Mouse (Mus musculus) lung, postnatal 36 days (tissue): ENCODE results near the gene Arhgap6.

Source experiments
- DNase-seq: peaks from one replicate; pipeline ENCODE4 v3.0.0; 2022; ENCODE audit warnings: mixed read lengths

Gene Arhgap6

DNA sequence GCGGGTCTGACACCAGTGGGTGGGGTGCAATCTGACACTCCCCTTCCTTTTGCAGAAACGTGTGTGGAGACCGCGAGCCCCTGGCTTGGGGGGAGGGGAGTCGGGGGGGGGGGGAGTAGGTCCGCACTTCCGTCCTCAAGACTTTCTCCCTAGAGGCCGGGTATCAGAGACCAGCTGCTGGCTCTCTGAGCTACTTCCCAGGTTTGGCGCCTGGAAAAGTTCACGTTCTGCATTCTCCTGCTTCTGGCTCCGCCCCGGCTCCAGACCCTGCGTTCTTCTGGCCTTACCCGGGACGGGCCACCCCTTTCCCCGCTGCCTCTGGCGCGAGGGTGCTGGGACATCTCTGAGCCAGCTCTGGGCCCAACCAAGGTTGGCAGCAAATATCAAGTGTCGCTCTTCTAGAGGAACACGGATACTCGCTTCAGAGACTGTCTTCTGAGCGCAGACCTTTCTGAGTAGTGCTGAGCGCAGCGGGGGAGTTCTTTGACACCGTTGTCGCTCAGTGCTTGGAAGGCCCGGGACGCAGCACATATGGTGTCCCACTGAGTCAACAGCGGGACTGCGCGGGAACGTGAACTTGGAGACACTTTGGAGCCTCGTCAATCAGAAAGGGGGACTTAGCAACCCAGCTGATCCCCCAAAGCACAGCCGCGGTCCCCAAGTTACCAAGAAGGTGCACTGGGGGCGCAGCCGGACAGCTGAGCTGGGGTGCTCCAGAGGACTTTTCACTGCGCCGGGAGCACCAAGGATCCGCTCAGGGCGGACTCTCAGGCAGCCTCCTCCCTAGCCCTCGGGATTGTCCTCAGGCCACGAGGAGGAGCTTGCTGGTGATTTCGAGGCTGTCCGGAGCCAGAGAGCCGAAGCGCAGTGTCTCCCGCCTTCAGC, at the start of gene Arhgap6:
TSS of gene Arhgap6 (plus strand) at position 126 of the 885 bp plus-strand sequence.
- DNase-seq: peak; percentile 22

DNA sequence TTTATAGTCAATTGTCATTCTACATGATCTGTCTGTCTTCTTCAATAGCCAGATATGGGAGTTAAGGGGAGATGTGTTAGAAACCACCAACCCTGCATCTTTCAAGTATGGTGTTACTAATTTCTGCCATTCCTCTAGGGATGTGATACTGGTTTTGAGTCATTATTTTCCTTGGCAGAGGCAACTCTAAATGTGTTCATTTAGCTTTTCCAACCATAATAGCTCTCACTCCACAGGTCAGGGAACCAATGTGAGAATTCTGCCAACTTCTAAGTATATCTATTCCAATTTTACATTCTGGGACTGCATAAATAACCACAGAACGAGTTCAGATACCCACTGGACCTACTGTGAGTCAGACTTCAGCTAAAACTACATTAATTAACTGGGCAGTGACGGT, 47.9 kb upstream of the Arhgap6 start:
- DNase-seq: no peak

DNA sequence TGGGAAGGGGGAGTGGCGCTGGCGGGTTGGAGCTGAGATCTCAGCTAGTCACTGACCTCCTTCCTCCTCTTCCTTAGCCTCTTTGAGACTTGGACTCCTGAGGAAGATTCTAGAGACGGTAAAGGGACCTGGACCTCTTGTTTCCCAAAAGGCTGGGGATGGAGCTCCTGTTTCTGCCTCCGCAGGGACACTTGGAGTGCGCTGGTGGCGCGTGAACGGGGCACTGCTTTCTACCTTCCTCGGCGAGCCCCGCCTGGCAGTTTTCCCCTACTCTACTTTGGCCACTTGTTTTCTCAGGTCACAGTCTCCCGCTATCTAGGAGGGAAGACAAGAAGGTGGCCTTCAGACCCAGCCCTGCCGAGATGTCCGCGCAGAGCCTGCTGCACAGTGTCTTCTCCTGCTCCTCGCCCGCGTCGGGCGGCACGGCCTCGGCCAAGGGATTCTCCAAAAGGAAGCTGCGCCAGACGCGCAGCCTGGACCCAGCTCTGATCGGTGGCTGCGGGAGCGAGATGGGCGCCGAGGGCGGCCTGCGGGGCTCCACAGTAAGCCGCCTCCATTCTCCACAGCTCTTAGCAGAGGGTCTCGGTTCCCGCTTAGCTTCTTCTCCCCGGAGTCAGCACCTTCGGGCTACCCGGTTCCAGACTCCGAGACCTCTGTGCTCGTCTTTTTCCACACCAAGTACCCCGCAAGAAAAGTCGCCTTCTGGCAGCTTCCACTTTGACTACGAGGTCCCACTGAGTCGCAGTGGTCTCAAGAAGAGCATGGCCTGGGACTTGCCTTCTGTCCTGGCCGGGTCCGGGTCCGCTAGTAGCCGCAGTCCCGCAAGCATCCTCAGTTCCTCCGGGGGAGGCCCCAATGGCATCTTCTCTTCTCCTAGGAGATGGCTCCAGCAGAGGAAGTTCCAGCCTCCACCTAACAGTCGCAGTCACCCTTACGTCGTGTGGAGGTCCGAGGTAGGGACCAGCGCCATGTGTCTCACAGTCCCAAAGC, 1.3 kb downstream of the Arhgap6 start:
- no peak for DNase-seq

DNA sequence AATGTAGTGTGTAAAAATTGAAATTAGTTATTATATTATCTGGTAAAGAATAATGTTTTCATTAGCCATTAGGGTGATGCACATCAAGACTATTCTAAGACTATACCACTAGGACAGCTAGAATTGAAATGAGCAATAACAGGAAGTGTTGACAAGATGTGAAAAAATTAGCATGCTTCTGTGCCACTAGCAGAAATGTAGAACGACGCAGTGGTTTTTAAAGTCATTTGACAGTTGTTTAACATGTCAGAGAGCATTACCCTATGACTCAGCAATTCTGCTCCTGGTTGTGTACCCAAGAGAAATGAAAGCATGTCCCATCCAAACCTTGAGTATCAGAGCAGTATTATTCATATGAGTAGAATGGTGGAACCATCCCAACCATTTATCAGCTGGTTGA, 9.8 kb downstream of the Arhgap6 start:
- no peak for DNase-seq

DNA sequence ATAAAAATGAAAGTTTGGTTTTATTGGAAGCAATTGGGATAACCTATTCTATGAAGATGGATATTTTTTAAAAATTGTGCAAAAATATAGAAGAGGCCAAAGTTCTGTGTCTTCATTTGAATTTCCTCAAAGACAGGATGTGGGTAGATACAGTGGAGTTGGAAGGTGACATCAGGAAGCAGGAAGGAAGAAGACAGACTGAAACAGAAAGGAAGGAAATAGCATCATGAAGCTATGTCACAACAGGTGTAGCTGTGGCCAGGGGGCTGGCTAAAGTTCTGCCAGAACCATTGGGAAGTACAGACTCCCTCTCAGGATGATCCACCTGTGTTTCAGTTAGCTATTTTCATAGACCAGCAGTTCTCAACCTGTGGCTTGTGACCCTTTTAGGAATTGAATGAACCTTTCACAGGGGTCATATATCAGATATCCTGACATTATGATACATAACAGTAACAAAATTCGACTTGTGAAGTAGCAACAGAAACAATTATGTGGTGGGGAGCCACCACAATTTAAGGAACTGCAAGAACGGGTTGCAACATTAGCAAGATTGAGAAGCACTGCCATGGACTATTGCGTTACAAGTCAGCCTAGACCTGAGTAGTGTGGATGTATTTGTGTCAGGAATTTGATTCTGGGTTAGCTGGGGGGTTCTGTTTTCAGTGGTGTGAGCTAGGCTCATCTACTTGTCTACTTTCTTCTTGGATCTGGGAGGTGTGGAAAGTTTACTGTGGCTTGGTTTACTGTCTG, 15.8 kb downstream of the Arhgap6 start:
- no peak for DNase-seq

DNA sequence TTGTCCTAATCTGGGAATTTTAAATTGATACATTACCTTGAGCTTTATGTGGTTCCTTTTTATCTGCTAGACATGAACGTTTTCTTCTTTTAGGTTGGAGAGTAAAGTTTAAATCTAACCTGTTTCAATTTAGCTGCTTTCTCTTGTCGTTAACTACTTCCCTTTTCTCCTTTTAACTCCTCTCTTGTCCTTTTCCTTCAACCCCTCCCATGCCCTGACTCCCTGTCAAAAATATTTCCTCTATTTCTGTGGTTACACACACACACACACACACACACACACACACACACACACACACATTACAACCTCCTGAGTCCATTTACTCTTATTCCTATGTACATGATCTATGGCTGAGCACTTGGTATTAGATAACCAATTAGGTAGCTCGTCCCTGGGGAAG, 24.0 kb downstream of the Arhgap6 start:
- DNase-seq: no peak

DNA sequence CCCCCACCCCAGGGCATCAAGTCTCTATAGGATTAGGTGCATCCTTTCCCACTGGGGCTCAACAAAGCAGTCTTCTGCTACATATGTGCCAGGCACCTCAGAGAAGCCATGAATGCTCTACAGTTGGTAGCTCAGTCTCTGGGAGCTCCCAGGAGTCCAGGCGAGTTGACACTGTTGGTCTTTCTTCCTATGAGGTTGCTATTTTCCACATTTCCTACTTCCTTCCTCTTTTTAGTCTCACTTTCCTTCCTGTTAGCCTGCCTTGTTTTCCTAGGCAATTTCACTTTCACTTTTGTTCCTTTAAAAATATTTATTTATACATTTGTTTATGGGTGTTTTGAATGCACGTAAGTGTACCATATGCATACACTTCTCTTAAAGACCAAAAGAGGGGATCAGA, 29.3 kb downstream of the Arhgap6 start:
- no peak for DNase-seq

DNA sequence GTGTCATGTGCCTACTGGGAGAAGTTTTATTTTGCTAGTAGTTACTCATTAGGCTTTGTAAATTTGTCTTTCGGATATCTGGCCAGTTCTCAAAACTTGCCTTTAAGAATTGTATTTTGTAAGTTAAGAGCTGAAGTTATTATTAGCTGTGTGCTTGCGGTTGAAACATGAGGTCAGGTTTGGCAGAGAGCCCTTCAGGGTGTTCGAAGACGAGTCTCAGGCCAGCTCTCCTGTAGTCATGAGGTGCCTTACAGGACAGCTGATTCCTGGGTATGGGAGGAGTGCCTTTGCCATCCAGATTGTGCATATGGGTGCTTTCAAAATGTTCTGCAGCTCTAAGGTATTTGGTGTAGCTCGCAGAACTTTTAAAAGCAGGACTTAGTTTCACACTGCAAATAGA, 37.4 kb downstream of the Arhgap6 start:
- peak; percentile 24 for DNase-seq

DNA sequence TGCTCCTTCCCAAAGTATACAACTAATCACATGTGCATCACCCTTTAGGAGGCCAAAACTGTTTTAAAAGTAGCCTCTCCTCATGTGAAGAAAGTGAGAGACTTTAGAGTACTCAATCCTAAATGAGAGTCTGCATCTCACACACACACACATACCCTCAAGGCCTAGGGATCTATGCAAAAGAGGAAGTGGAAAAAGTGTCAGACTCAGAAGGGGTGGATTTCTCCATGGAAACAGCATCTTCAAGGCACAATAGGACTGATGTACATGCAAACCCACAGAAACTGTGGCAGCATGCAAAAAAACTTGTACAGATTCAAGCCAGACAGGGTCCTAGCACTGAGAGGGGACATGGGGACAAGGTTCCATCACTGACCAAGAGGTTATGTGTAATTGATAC, 53.2 kb downstream of the Arhgap6 start:
- DNase-seq: no peak

DNA sequence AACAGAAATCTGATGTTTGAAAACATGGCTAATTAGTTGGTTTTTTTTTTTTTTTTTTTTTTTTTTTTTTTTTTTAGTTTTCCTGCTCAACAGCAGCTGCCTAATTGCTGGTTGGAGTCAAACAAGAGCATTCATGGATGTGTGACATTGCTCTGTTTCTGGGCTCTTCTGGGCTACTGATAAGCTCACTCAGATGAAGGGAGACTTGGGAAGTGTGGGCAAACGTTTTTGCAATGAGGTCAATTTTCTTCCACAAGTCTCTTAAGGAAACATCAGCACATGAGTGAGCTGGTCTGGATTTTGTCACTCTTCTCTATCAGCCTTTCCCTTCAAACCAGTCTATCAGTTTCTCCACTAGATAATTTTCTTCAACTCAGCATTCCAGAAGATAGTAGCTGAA, 79.8 kb downstream of the Arhgap6 start:
- DNase-seq: no peak

DNA sequence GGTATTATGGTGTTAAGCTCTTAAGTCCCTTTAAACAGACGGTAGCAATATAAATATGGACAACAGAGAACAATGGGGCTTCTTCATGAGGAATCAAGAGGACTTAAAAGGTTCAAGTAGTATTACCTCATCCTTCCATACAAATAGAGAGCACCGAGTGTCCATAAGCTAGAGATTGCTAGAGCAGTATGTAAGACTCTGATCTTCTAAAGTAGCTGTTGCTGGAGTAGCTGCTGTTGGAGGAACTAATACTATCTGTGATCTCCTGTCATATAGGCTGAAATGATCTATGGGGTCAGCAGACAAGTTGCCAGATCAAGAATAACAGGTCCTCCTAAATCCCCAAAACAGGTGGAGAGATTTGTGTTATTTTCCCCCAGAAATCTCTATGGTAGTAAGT, 108.7 kb downstream of the Arhgap6 start:
- DNase-seq: no peak

DNA sequence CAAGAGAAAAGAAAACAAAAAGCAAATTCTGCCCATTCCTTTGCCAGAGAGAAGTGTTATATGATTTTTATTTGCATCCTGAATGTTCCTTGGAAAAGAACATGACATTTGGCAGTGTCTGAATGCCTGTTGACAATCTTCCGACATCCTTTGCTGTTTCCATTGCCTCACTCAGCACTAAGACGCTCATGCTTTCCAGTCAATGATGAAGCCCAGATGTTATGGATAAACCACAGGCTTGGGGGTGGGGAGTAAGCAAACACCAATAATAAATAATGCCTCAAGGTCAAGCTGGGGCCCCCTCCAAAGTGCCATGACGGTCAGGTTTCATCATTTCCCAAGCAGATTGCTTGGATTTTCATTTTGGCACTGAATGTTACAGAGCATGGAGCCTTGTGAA, 109.2 kb downstream of the Arhgap6 start:
- DNase-seq: peak; percentile 62

DNA sequence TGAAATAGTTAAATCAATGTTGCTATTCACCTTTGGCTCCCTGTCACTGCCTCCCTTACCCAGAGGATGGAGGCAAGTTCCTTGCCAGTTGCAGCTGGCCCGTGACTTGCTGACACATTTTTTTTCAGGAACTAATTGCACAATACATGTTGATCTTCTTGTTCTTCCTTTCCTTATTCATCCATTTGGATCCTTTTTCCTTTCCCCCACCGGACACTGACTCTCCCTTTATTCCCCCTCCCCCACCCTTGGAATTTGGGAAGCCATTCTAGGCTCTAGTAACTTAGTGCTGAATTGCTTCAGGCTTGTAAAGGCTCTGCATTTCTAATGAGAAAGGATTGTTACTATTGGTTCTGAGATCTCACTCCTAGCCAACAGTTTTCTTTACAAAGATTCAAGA, 112.7 kb downstream of the Arhgap6 start:
- peak; percentile 30 for DNase-seq

DNA sequence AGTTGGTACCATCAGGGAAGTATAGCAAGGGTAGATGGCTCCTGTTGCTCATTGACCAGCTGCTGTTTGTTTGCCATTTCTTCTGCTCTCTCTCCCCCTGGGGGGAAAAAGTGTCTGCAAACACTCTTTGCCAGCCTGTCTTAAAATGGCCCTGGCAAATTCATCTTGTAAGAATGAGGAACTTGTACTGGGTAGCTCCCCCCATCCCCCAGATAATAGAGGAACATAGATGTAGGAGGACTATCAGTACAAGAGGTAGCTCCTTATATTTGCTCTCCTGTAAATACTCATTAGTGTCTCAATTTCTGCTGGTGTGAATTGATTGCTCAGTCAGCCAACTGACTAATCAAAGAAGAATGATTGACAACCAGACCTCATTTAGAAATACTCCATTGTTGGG, 118.6 kb downstream of the Arhgap6 start:
- no peak for DNase-seq

DNA sequence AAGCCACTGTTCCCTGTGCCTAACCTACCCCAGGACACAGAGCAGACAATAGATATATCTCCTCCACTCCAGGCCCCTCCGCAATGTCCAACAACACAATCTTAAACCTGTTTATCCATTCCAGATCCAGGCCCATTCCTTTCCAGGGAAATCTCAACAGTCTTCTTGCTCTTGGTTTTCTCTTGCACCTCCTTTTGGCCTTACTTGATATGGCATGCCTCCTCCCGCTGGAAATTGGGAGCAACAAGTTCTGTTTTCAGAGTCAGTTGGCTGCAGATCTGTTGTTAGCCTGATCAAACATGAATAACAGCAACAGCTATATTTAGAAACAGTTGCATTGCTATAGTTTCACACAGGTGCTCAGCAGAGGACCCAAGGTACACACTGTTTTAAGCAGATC, 126.0 kb downstream of the Arhgap6 start:
- DNase-seq: no peak

DNA sequence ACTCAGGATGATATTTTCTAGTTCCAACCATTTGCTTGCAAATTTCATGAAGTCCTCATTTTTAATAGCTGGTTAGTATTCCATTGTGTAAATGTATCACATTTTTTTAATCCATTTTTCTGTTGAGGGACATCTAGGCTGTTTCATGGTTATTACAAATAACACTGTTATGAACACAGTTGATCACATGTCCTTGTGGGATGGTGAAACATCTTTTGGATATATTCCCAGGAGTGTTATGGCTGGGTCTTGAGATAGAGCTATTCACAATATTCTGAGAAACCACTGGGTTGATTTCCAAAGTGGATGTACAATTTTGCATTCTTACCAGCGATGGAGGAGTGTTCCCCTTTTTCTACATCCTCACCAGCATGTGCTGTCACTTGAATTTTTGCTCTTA, 137.5 kb downstream of the Arhgap6 start:
- no peak for DNase-seq

DNA sequence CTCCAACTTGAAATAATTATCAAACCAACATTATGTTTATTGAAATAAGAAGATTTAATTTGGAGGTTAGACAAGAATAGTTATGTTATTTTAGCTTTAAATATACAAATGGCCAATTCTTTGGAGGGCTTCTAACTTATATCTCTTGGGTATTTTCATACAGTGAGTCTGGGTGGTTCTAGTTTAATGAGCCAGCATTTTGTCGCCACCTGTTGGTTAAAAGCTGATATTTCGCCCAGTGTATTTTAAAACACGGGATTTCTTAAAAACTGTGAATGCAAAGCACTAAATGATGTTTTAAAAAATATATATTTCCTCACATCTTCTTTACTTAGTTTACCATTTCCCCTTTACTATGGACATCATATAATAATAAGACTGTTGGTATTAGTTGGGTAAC, 140.5 kb downstream of the Arhgap6 start:
- peak; percentile 41 for DNase-seq

DNA sequence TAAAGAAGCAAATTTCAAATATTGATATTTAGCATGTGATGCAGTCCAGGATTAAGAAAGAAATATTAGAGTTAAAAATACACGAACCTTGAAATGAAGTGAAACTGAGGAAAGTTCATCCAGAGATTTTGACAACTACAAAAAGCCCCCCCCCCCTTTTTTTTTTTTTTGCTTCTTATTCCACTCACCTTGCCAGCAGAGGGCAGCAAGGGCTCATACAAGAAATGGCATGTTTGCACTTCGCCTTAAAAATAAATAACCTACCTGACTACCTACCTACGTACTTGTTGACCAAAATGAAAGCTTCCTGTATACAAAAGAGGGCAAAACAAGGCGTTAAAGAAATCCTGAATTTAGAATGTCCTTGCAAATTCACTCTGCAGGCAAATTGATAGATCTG, 143.0 kb downstream of the Arhgap6 start:
- DNase-seq: peak; percentile 69

DNA sequence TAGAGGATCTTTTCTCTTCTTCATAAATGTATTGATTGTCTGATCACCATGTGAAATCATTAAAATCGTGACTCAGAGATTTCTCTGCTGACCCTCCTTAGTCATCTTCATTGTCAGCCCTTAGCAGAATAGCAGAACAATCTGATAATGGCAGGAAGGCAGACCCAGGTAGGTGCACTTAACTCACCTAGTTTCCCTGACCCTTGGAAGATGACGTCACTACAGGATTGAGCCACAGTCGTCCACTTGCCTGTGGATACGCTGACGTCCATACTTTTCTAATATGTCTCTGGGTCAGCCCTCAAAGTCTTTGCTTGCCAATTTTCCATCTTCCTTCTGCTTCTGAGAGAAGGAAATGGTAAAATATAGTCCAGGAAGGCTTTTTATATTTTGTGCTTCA, 146.8 kb downstream of the Arhgap6 start:
- no peak for DNase-seq

DNA sequence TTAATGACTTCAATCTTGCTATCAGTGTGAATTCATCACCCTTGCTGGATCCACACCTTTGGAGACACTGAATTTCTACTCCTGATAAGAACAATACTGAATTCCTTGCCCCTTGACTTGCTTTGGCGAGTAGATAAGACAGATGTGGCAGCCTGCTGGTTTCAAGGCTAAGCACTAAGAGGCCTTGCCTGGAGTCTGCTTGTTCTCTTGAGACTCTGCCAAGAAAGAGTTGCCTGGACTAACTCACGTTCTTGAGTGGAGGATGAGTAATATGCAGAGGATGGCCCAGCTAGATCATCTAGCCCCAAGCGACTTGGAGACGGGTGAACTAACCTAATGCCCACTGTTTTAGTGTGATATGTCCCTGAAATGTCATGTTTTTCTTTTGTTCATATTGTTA, 148.3 kb downstream of the Arhgap6 start:
- no peak for DNase-seq

DNA sequence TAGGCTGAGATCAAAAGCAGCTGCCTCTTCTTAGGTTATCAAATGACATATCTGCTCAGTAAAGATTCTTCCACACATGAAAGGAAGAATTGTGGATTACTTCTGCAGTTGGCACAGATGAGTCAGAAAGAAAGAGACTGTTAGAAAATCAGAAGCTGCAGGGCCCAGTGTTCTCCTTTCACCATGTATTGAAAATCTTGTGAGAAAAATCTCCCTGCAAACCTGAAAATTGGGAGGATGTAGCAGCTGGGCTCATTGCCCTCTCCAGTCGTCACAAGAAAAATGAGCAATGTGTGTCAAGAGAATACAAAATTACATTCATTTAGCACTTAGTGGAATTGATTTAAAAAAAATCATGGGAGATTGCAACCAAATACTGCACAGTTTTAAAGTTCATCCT, 180.5 kb downstream of the Arhgap6 start:
- DNase-seq: no peak

DNA sequence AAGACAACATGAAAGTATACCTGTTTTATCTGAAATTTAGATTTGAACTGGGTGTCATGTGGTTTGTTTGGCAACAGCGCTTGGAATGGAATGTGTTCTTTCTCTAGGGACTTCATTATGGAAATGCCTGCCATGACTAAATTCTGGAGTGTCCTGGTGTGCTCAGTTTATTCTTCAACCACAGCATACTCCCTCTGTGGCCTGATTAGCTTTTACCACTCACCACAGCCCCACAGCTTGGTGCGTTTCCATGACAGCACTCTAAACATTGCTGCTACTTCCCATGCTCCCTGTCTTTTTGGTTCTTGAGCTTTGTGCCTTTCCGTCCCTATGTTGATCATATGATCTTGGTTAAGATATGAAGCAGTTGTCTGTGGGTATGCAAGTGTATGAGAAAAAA, 182.9 kb downstream of the Arhgap6 start:
- DNase-seq: peak; percentile 24

DNA sequence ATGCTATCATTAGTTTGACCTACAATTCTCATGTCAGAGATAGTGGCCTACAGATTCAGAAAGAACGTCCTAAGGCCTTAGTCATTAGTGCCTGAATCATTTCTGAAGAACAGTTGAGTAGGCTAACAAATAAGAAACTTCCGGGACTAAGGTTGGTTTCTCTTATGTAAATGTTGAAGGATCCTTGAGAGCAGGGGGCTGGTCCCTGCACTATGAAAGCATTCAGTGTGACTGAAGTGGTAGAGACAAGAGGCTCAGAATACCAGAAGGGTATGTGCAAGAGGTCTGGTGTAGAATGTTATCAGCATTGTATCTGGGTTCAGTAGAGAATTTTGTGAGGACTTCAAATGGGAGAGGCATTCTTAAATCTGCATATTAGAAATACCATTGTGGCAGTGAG, 185.5 kb downstream of the Arhgap6 start:
- peak; percentile 63 for DNase-seq
